ENCODE assay signal across 8 mouse cellular contexts in the genomic region with DNA sequence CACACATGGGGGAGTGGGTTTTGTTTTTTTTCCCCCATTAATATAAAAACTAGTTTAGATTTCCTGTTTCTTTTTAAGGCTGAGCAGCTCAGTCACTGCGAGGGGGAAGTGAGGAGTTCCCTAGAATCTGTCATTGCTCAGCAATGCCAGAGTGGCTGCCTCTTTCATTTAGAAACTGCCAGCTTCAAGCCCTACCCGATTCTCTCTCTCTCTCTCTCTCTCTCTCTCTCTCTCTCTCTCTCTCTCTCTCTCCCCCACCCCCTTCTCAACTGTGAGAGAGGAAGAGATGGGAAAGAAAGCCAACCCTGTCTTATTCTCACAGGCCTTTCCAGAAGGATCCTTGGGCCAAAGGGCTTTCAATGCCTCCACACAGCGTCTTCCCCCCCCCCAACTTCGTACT. TPM values are rescaled to one million over a fixed set of nuclear protein-coding genes. Genes with fewer than 3 reads are reported as not detected.
DNase-seq lines count a peak whose midpoint lies in the region; ATAC-seq and TF ChIP-seq lines count a peak whose summit lies in the region.

No protein-coding gene starts in this region.

- H3K27me3 ChIP-seq in lung, embryonic 14.5 days (ENCODE audit: insufficient read depth, low read length): peaks cover 7% of the 10 kb centered on the region; the same call in 1 of the 2 replicates
- no peaks in the 10 kb centered on the region for H3K27me3 ChIP-seq in intestine, embryonic 14.5 days (replicated peaks; ENCODE audit: control insufficient read depth, insufficient read depth, low read length)
- H3K27me3 ChIP-seq in neural tube, embryonic 12.5 days (replicated peaks): no peaks in the 10 kb centered on the region

- no peak overlapping the region for H3K27ac ChIP-seq in lung, embryonic 14.5 days (ENCODE audit: low read depth)
- no peak overlapping the region for H3K27ac ChIP-seq in intestine, embryonic 14.5 days (ENCODE audit: low read depth)
- 0 out of 2 replicates have a peak overlapping the region, but pooled peaks have one; percentile 26 for H3K27ac ChIP-seq in neural tube, embryonic 12.5 days

- peaks cover 9% of the 10 kb centered on the region; the same call in 1 of the 2 replicates for H3K4me1 ChIP-seq in lung, embryonic 14.5 days (ENCODE audit: insufficient read depth)
- H3K4me1 ChIP-seq in intestine, embryonic 14.5 days (replicated peaks; ENCODE audit: control insufficient read depth, insufficient read depth, low read length): peaks cover 27% of the 10 kb centered on the region
- peaks cover 56% of the 10 kb centered on the region for H3K4me1 ChIP-seq in neural tube, embryonic 12.5 days

- TF ChIP-seq CTCF in lung, embryonic 14.5 days (IDR thresholded peaks at IDR 0.05; ENCODE audit: low read depth): no peak

- DNase-seq in lung, embryonic 14.5 days: peak; percentile 37
- no peak for DNase-seq in lung, postnatal 10 days
- peak; percentile 44 for DNase-seq in embryo, embryonic 11 days
- DNase-seq in intestine, embryonic 14.5 days (ENCODE audit: low spot score): no peak
- no peak for DNase-seq in T-cell, adult 2 months (ENCODE audit: low spot score)
- DNase-seq in urinary bladder, postnatal 4 days (ENCODE audit: low spot score in 2 of 2): no peak

- peak overlapping the region; percentile 94 for H3K4me2 ChIP-seq in lung, embryonic 14.5 days
- peak overlapping the region; percentile 76 for H3K4me2 ChIP-seq in intestine, embryonic 14.5 days (ENCODE audit: low read length)
- peak overlapping the region; percentile 86 for H3K4me2 ChIP-seq in neural tube, embryonic 12.5 days (replicated peaks)

- 2% methylated on average over 4 of the region's 4 CpGs for WGBS in lung, embryonic 14.5 days
- WGBS in intestine, embryonic 14.5 days: 10% methylated on average over 4 of the region's 4 CpGs
- WGBS in neural tube, embryonic 12.5 days: 0% methylated on average over 4 of the region's 4 CpGs

- H3K9ac ChIP-seq in lung, embryonic 14.5 days: peak overlapping the region; percentile 65; the same call in 1 of the 2 replicates
- peak overlapping the region; percentile 58; the same call in 1 of the 2 replicates for H3K9ac ChIP-seq in intestine, embryonic 14.5 days (ENCODE audit: low read length)
- peak overlapping the region; percentile 78 for H3K9ac ChIP-seq in neural tube, embryonic 12.5 days

- H3K36me3 ChIP-seq in lung, embryonic 14.5 days (ENCODE audit: insufficient read depth): no peaks in the 10 kb centered on the region
- no peaks in the 10 kb centered on the region for H3K36me3 ChIP-seq in intestine, embryonic 14.5 days (ENCODE audit: control insufficient read depth, insufficient read depth, low read length)
- no peaks in the 10 kb centered on the region for H3K36me3 ChIP-seq in neural tube, embryonic 12.5 days

- no peaks in the 10 kb centered on the region for H3K9me3 ChIP-seq in lung, embryonic 14.5 days (ENCODE audit: low read depth, low read length)
- no peaks in the 10 kb centered on the region for H3K9me3 ChIP-seq in intestine, embryonic 14.5 days (ENCODE audit: control insufficient read depth, low read length)
- H3K9me3 ChIP-seq in neural tube, embryonic 12.5 days: no peaks in the 10 kb centered on the region

- ATAC-seq in lung, embryonic 14.5 days (ENCODE audit: insufficient read depth): no peak
- ATAC-seq in intestine, embryonic 14.5 days (replicated peaks; ENCODE audit: low FRiP score, low TSS enrichment, low read depth): no peak
- no peak for ATAC-seq in neural tube, embryonic 12.5 days (ENCODE audit: low FRiP score, low read depth)
- ATAC-seq in cerebellum, adult (ENCODE audit: insufficient number of reproducible peaks, low FRiP score, low TSS enrichment): no peak

- peak overlapping the region; percentile 75 for H3K4me3 ChIP-seq in lung, embryonic 14.5 days (ENCODE audit: low read depth, low read length)
- H3K4me3 ChIP-seq in intestine, embryonic 14.5 days (ENCODE audit: low read depth, low read length): peak overlapping the region; percentile 68
- H3K4me3 ChIP-seq in neural tube, embryonic 12.5 days: peak overlapping the region; percentile 78

RNA-seq across cellular contexts. Expression of gene Prex1, which starts 1.3 kb away (rescaled TPM):
- 12.9 and 13.8 TPM in 2 replicates for polyA plus RNA-seq in lung, embryonic 14.5 days (2014; fragmentation: Nextera tagmentation; extraction: Ambion mirVana)
- 11.3 and 13.6 TPM in 2 replicates for polyA plus RNA-seq in intestine, embryonic 14.5 days (2014; fragmentation: Nextera tagmentation; extraction: Ambion mirVana)
- polyA plus RNA-seq in neural tube, embryonic 12.5 days (2016; fragmentation: Nextera tagmentation; extraction: Ambion mirVana): 45.3 and 47.8 TPM in 2 replicates

Comparison
In these comparisons a context has a peak if more than half of its experiments do, and no peak if none do; other contexts are left out.
1. DNase-seq: peak in lung, embryonic 14.5 days (single experiment) and embryo, embryonic 11 days (single experiment); none in lung, postnatal 10 days (single experiment), intestine, embryonic 14.5 days (single experiment), T-cell, adult 2 months (single experiment) and urinary bladder, postnatal 4 days (0 of 2).
2. Peak in every context shown above with its lines, with median percentiles within 50 percentile points of each other: H3K4me2 ChIP-seq, H3K4me3 ChIP-seq and H3K9ac ChIP-seq.